Mouse (Mus musculus) CD4-positive naive resting alpha-beta T cell, adult 76 days (primary cell): ENCODE measurements around the gene Rnf166. TPM values are rescaled to one million over a fixed set of nuclear protein-coding genes. Genes with fewer than 3 reads are reported as not detected.

Source experiments
- total RNA-seq: library from RNA; stranded (reverse); gene quantifications from one replicate; pipeline ENCODE4 v1.2.4, GENCODE M21; 2023

The Rnf166 gene
- 67.6 TPM for total RNA-seq

GRCm38 (mm10) chr8:122475580-122476320 is at the start of gene Rnf166, which contains the start of gene Ctu2:
Gene Rnf166, minus strand, starts transcription at chr8:122476064.
Gene Ctu2, plus strand, starts transcription at chr8:122476143.

GRCm38 (mm10) chr8:122460524-122461472 is 15.1 kb downstream of the Rnf166 start, which contains the start of gene Snai3:
Gene Snai3, minus strand, starts transcription at chr8:122460733.

DNA sequence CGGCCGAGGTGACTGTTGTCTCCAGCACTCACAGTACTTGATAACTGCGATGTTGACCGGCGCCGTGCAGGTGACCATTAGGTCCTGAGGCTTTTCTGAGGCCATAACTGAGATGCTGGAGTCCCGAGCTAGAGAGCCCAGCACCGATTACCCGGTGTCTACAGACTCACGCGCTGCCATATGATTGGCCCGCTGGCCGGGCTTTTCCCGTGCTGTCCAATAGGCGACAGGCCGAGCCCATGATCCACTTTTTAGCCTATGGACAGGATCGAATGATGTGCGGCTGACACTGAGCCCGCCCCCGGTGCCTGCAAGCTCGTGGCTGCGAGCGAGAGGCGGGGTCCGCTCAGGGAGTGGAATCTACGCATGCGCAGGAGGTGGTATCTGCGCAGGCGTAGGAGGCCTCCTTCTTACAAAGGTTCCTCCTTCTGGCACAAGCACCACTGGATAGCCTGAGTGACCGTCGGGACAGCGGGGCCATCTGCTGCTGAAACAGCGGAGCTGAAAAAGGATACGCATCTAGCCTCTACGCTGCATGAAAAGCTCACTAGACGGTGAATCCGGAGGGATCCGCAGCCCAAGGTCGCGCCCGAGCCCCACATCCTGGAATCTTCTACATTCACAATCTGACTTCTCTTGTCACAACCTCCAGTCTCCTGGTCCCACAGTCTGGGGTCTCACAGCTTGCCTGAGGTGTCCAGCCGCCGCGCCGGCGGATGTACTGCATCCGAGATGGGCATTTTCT is 32.4 kb downstream of the Rnf166 start, which contains the start of gene Mvd:
Mvd (minus strand) TSS at position 161 of the 745 bp plus-strand sequence.

GRCm38 (mm10) chr8:122432443-122433268 is 43.2 kb downstream of the Rnf166 start, which contains the start of gene Cyba:
Gene Cyba, minus strand, starts transcription at chr8:122432930.

GRCm38 (mm10) chr8:122421376-122422070 is 54.3 kb downstream of the Rnf166 start, which contains the start of gene Il17c:
Gene Il17c, plus strand, starts transcription at chr8:122422020.

Other genes starting within 250 kb of the Rnf166 start
- gene Zfpm1, start 193.9 kb downstream of the Rnf166 start, total RNA-seq: 57.1 TPM
- not detected for gene Trhr2, start 115.3 kb downstream of the Rnf166 start, total RNA-seq
- gene Zc3h18, start 99.5 kb downstream of the Rnf166 start, total RNA-seq: 102 TPM
- not detected for gene Il17c, start 54.0 kb downstream of the Rnf166 start, total RNA-seq
- gene Cyba, start 43.1 kb downstream of the Rnf166 start, total RNA-seq: 143 TPM
- 9.9 TPM for gene Mvd, start 32.6 kb downstream of the Rnf166 start, total RNA-seq
- 1.3 TPM for gene Snai3, start 15.3 kb downstream of the Rnf166 start, total RNA-seq
- 57.6 TPM for gene Ctu2, start 79 bp upstream of the Rnf166 start, total RNA-seq
- 48.5 TPM for gene Piezo1, start 75.3 kb upstream of the Rnf166 start, total RNA-seq
- 75.8 TPM for gene Cdt1, start 92.0 kb upstream of the Rnf166 start, total RNA-seq
- gene Aprt, start 100.8 kb upstream of the Rnf166 start, total RNA-seq: 75.6 TPM
- 7.9 TPM for gene Galns, start 135.4 kb upstream of the Rnf166 start, total RNA-seq
- gene Trappc2l, start 135.6 kb upstream of the Rnf166 start, total RNA-seq: 34.8 TPM
- not detected for gene Pabpn1l, start 146.7 kb upstream of the Rnf166 start, total RNA-seq
- gene Cbfa2t3, start 223.0 kb upstream of the Rnf166 start, total RNA-seq: 8.0 TPM